ENCODE assay signal across 12 mouse cellular contexts in the genomic region with DNA sequence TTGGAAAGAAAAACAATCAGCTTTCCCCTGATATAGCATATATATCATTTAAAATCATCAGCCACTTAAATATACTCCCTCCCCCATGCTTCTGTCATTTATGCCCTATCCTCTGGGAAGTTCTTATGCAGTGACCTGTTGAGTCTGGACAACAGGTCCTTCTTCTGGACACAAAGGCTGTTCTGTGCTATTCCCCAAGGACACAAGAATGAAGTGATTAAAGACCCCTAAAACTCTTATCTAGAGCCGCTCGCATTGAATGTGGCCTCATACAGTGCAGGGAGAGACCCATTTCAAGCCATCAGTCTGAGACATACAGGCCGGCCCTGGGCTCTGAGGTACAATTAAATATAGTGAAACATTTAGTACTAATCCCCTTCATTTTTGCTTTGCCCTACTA. TPM values are rescaled to one million over a fixed set of nuclear protein-coding genes. Genes with fewer than 3 reads are reported as not detected.
DNase-seq lines count a peak whose midpoint lies in the region; ATAC-seq and TF ChIP-seq lines count a peak whose summit lies in the region.
"Had no signal": no experiment of that assay in that cellular context is flagged by ENCODE, and none has a peak within 500 bp of the region (broad histone marks: within the 10 kb centered on the region; RNA-seq: fewer than 3 reads in every experiment).

No protein-coding gene starts in this region.

- H3K27ac ChIP-seq in kidney, embryonic 14.5 days (ENCODE audit: low read depth, low read length) = no peak overlapping the region
- H3K27ac ChIP-seq in kidney, adult 2 months (ENCODE audit: insufficient read depth, low read depth, low read length) = no peak overlapping the region
- no peak overlapping the region for H3K27ac ChIP-seq in embryonic facial prominence, embryonic 10.5 days (replicated peaks)
- no peak overlapping the region for H3K27ac ChIP-seq in intestine, embryonic 15.5 days
- H3K27ac ChIP-seq in midbrain, postnatal 0 days (ENCODE audit: low read depth, low read length) = no peak overlapping the region

- TF ChIP-seq CTCF in kidney, adult 2 months (conservative IDR thresholded peaks at IDR 0.05; ENCODE audit: insufficient read depth, insufficient read length, low read depth, low read length) = no peak
- TF ChIP-seq CTCF in midbrain, postnatal 0 days (IDR thresholded peaks at IDR 0.05) = no peak

- H3K36me3 ChIP-seq in kidney, embryonic 14.5 days (ENCODE audit: control insufficient read depth, insufficient read depth, low read length) = no peaks in the 10 kb centered on the region
- H3K36me3 ChIP-seq in kidney, adult 2 months (ENCODE audit: control insufficient read depth, insufficient read depth, low read length) = no peaks in the 10 kb centered on the region
- no peaks in the 10 kb centered on the region for H3K36me3 ChIP-seq in embryonic facial prominence, embryonic 10.5 days (replicated peaks)
- H3K36me3 ChIP-seq in intestine, embryonic 15.5 days = no peaks in the 10 kb centered on the region
- no peaks in the 10 kb centered on the region for H3K36me3 ChIP-seq in midbrain, postnatal 0 days (ENCODE audit: insufficient read depth, low read length)

- WGBS in kidney, embryonic 14.5 days = 44% methylated on average over 3 of the region's 3 CpGs
- 93% methylated on average over 3 of the region's 3 CpGs for WGBS in kidney, adult 2 months
- WGBS in embryonic facial prominence, embryonic 10.5 days = 17% methylated on average over 3 of the region's 3 CpGs
- WGBS in intestine, embryonic 15.5 days = 73% methylated on average over 3 of the region's 3 CpGs
- WGBS in midbrain, postnatal 0 days = 38% methylated on average over 3 of the region's 3 CpGs

- no peak for DNase-seq in kidney, adult 2 months
- no peak for DNase-seq in embryonic facial prominence, embryonic 10.5 days (ENCODE audit: low spot score)
- no peak for DNase-seq in midbrain, postnatal 0 days (ENCODE audit: low spot score)
- DNase-seq in frontal cortex, postnatal 25 days (ENCODE audit: low spot score in 2 of 2) = no peak
- DNase-seq: adrenal gland, postnatal 25 days; cerebellum, postnatal 25 days; gastrocnemius, postnatal 36 days had no signal

- TF ChIP-seq POLR2A in kidney, adult 2 months (IDR thresholded peaks at IDR 0.05; ENCODE audit: low read depth, low read length) = no peak

- no peaks in the 10 kb centered on the region for H3K9me3 ChIP-seq in kidney, embryonic 14.5 days (ENCODE audit: control insufficient read depth, low read length)
- H3K9me3 ChIP-seq in embryonic facial prominence, embryonic 10.5 days = no peaks in the 10 kb centered on the region
- no peaks in the 10 kb centered on the region for H3K9me3 ChIP-seq in intestine, embryonic 15.5 days
- no peaks in the 10 kb centered on the region for H3K9me3 ChIP-seq in midbrain, postnatal 0 days (ENCODE audit: low read length)

- peak overlapping the region; percentile 15 for H3K4me2 ChIP-seq in kidney, embryonic 14.5 days (replicated peaks; ENCODE audit: low read depth, low read length)
- H3K4me2 ChIP-seq in intestine, embryonic 15.5 days (replicated peaks) = peak overlapping the region; percentile 20; the same call in 1 of the 2 replicates
- H3K4me2 ChIP-seq in midbrain, postnatal 0 days (ENCODE audit: low read depth, low read length, poor library complexity, severe bottlenecking) = peak overlapping the region; percentile 98; the same call in 1 of the 2 replicates

- H3K4me3 ChIP-seq in kidney, embryonic 14.5 days (ENCODE audit: low read length) = peak overlapping the region; percentile 16; the same call in 1 of the 2 replicates
- H3K4me3 ChIP-seq in kidney, adult 2 months (ENCODE audit: insufficient read depth, low read depth, low read length) = no peak overlapping the region
- peak overlapping the region; percentile 75 for H3K4me3 ChIP-seq in embryonic facial prominence, embryonic 10.5 days
- H3K4me3 ChIP-seq in intestine, embryonic 15.5 days (replicated peaks) = no peak overlapping the region
- 0 out of 2 replicates have a peak overlapping the region, but pooled peaks have one; percentile 14 for H3K4me3 ChIP-seq in midbrain, postnatal 0 days (ENCODE audit: low read depth, low read length)

- no peak for ATAC-seq in kidney, embryonic 14.5 days (ENCODE audit: low FRiP score, low TSS enrichment)
- ATAC-seq in intestine, embryonic 15.5 days = no peak
- no peak for ATAC-seq in midbrain, postnatal 0 days (ENCODE audit: low FRiP score)
- no peak for ATAC-seq in megakaryocyte, adult 5-6 weeks (ENCODE audit: poor library complexity, severe bottlenecking)
- ATAC-seq: CD4-positive, CD25-positive, alpha-beta regulatory T cell, adult 4 months; forebrain, embryonic 14.5 days had no signal

- peaks cover 25% of the 10 kb centered on the region for H3K27me3 ChIP-seq in kidney, embryonic 14.5 days (ENCODE audit: control insufficient read depth, insufficient read depth, low read length)
- no peaks in the 10 kb centered on the region; the same call in 1 of the 2 replicates for H3K27me3 ChIP-seq in kidney, adult 2 months (replicated peaks; ENCODE audit: control insufficient read depth, insufficient read depth, low read length)
- peaks cover 50% of the 10 kb centered on the region for H3K27me3 ChIP-seq in embryonic facial prominence, embryonic 10.5 days (replicated peaks; ENCODE audit: low read depth, poor library complexity, severe bottlenecking)
- H3K27me3 ChIP-seq in intestine, embryonic 15.5 days (replicated peaks) = peaks cover 14% of the 10 kb centered on the region
- H3K27me3 ChIP-seq in midbrain, postnatal 0 days (ENCODE audit: insufficient read depth, low read length) = peaks cover 3% of the 10 kb centered on the region; the same call in 1 of the 2 replicates

- H3K9ac ChIP-seq in kidney, embryonic 14.5 days (ENCODE audit: low read depth, low read length) = peak overlapping the region; percentile 23; the same call in 1 of the 2 replicates
- no peak overlapping the region for H3K9ac ChIP-seq in intestine, embryonic 15.5 days
- no peak overlapping the region for H3K9ac ChIP-seq in midbrain, postnatal 0 days (replicated peaks; ENCODE audit: low read length, poor library complexity, severe bottlenecking)

- peaks cover 5% of the 10 kb centered on the region; the same call in 1 of the 2 replicates for H3K4me1 ChIP-seq in kidney, embryonic 14.5 days (ENCODE audit: control insufficient read depth, insufficient read depth, low read length)
- H3K4me1 ChIP-seq in kidney, adult 2 months (ENCODE audit: control insufficient read depth, insufficient read depth, low read length) = no peaks in the 10 kb centered on the region
- peaks cover 53% of the 10 kb centered on the region for H3K4me1 ChIP-seq in embryonic facial prominence, embryonic 10.5 days
- peaks cover 4% of the 10 kb centered on the region for H3K4me1 ChIP-seq in intestine, embryonic 15.5 days (replicated peaks)
- H3K4me1 ChIP-seq in midbrain, postnatal 0 days (ENCODE audit: insufficient read depth, low read length) = peaks cover 3% of the 10 kb centered on the region; the same call in 1 of the 2 replicates

RNA-seq across cellular contexts. Expression of a gene that starts 1.3 kb away (rescaled TPM):
- 0.99 and 3.2 TPM in 2 replicates for polyA plus RNA-seq in kidney, embryonic 14.5 days (2014; fragmentation: Nextera tagmentation; extraction: Ambion mirVana)
- 0.27 and 0.34 TPM in 2 replicates for polyA plus RNA-seq in kidney, adult 2 months (2012; rRNA removed)
- 1.6 and 2.2 TPM in 2 replicates for polyA plus RNA-seq in embryonic facial prominence, embryonic 10.5 days (2016; fragmentation: Nextera tagmentation; extraction: Ambion mirVana)
- polyA plus RNA-seq in intestine, embryonic 15.5 days (2015; fragmentation: Nextera tagmentation; extraction: Ambion mirVana) = 0.81 and 0.90 TPM in 2 replicates
- total RNA-seq in midbrain, postnatal 0 days (2014; rRNA removed) = 0.61 and 2.4 TPM in 2 replicates
- 1.6 and 1.7 TPM in 2 replicates for polyA plus RNA-seq in midbrain, postnatal 0 days (2015; fragmentation: Nextera tagmentation; extraction: Ambion mirVana)
- total RNA-seq in megakaryocyte, adult 5-6 weeks (2015) = not detected in 2 replicates
- not detected in 2 replicates for total RNA-seq in megakaryocyte, adult 5-6 weeks (2017)
- total RNA-seq: adrenal gland, postnatal 25 days; gastrocnemius, postnatal 36 days had no signal
- polyA plus RNA-seq: CD4-positive, CD25-positive, alpha-beta regulatory T cell, adult 4 months had no signal

RNA-seq across cellular contexts. Expression of a gene that starts 2.6 kb away (rescaled TPM):
- 2.4 and 3.1 TPM in 2 replicates for polyA plus RNA-seq in kidney, embryonic 14.5 days (2014; fragmentation: Nextera tagmentation; extraction: Ambion mirVana)
- polyA plus RNA-seq in kidney, adult 2 months (2012; rRNA removed) = 1.4 and 1.5 TPM in 2 replicates
- 2.0 and 3.0 TPM in 2 replicates for polyA plus RNA-seq in embryonic facial prominence, embryonic 10.5 days (2016; fragmentation: Nextera tagmentation; extraction: Ambion mirVana)
- polyA plus RNA-seq in intestine, embryonic 15.5 days (2015; fragmentation: Nextera tagmentation; extraction: Ambion mirVana) = 1.1 TPM in 2 replicates
- 5.4 and 6.6 TPM in 2 replicates for total RNA-seq in midbrain, postnatal 0 days (2014; rRNA removed)
- 0.58 and 0.93 TPM in 2 replicates for polyA plus RNA-seq in midbrain, postnatal 0 days (2015; fragmentation: Nextera tagmentation; extraction: Ambion mirVana)
- total RNA-seq in megakaryocyte, adult 5-6 weeks (2015) = not detected in 2 replicates
- total RNA-seq in megakaryocyte, adult 5-6 weeks (2017) = not detected in 2 replicates
- polyA plus RNA-seq: CD4-positive, CD25-positive, alpha-beta regulatory T cell, adult 4 months had no signal

Comparison
In these comparisons a context has a peak if more than half of its experiments do, and no peak if none do; other contexts are left out.
1. H3K4me3 ChIP-seq: peak in kidney, embryonic 14.5 days (single experiment), embryonic facial prominence, embryonic 10.5 days (single experiment) and midbrain, postnatal 0 days (single experiment); none in kidney, adult 2 months (single experiment) and intestine, embryonic 15.5 days (single experiment).
2. H3K4me2 ChIP-seq: peak in every context shown above with its lines; median percentile 98 in midbrain, postnatal 0 days; 20 in intestine, embryonic 15.5 days; 15 in kidney, embryonic 14.5 days.